Mouse (Mus musculus) hindbrain, embryonic 13.5 days (tissue): Measurements from ENCODE around the gene Tymp. TPM values are rescaled to one million over a fixed set of nuclear protein-coding genes. Genes with fewer than 3 reads are reported as not detected.

ENCODE experiments used
- ATAC-seq: fragments of 200-750 bp; cut with Nextera tagmentation; 2 replicates; pipeline ENCODE4 v1.8.0; 2017; ENCODE audit warnings: moderate TSS enrichment; ENCODE audit not compliant: low FRiP score
- H3K27ac ChIP-seq: fragments of 300-500 bp; sonication (generic); 2 replicates; pipeline ENCODE4 v1.5.1; 2015; ENCODE audit warnings: inconsistent platforms, mild to moderate bottlenecking, moderate library complexity
- H3K27me3 ChIP-seq: fragments of 300-500 bp; sonication (generic); 2 replicates; pipeline ENCODE4 v1.6.1; 2015; ENCODE audit warnings: mild to moderate bottlenecking, inconsistent platforms
- H3K36me3 ChIP-seq: fragments of 300-500 bp; sonication (generic); 2 replicates; pipeline ENCODE4 v1.6.1; 2015; ENCODE audit warnings: mild to moderate bottlenecking, inconsistent platforms
- H3K4me1 ChIP-seq: fragments of 300-500 bp; sonication (generic); replicated peaks from 2 replicates; pipeline ENCODE4 v1.6.1; 2015; ENCODE audit warnings: inconsistent platforms
- H3K4me2 ChIP-seq: fragments of 300-500 bp; sonication (generic); 2 replicates; pipeline ENCODE4 v1.6.1; 2015; ENCODE audit warnings: inconsistent platforms, mild to moderate bottlenecking, moderate library complexity
- H3K4me3 ChIP-seq: fragments of 300-500 bp; sonication (generic); 2 replicates; pipeline ENCODE4 v1.5.1; 2015; ENCODE audit warnings: mild to moderate bottlenecking, inconsistent platforms
- H3K9ac ChIP-seq: fragments of 300-500 bp; sonication (generic); 2 replicates; pipeline ENCODE4 v1.6.1; 2015; ENCODE audit warnings: mild to moderate bottlenecking, inconsistent platforms
- H3K9me3 ChIP-seq: fragments of 300-500 bp; sonication (generic); 2 replicates; pipeline ENCODE4 v1.6.1; 2016; ENCODE audit warnings: inconsistent platforms
- WGBS: fragments of 180-500 bp; shearing (Covaris S2); methylation state at CpG from one replicate; pipeline ENCODE4 v1.1.7; 2015; 5-methylcytosine and 5-hydroxymethylcytosine counted together
- polyA plus RNA-seq: library from polyadenylated mRNA; unstranded; fragments of >200 nt; fragmentation: Nextera tagmentation; extraction: Ambion mirVana; gene quantifications from 2 replicates; pipeline ENCODE4 v1.2.1, GENCODE M21; 2015

The Tymp gene
- polyA plus RNA-seq, 1 experiment from 2014 or later, result 2.4 TPM

GRCm38 (mm10) chr15:89372536-89372935 is 4.3 kb downstream of the Tymp start:
- WGBS, result 86% methylated on average over 7 of the region's 7 CpGs
- H3K9me3 ChIP-seq, result no peaks in the 10 kb centered on the region
- peak overlapping the region; percentile 68 for H3K4me3 ChIP-seq
- ATAC-seq, result no peak
- peak overlapping the region; percentile 87 for H3K9ac ChIP-seq
- H3K27me3 ChIP-seq, result peaks cover 18% of the 10 kb centered on the region
- peak overlapping the region; percentile 96 for H3K27ac ChIP-seq
- H3K4me1 ChIP-seq, result peaks cover 25% of the 10 kb centered on the region
- peaks cover 53% of the 10 kb centered on the region for H3K36me3 ChIP-seq
- H3K4me2 ChIP-seq, result peak overlapping the region; percentile 86

GRCm38 (mm10) chr15:89372068-89372467 is 4.8 kb downstream of the Tymp start:
- no peak overlapping the region for H3K4me3 ChIP-seq
- ATAC-seq, result no peak
- H3K36me3 ChIP-seq, result peaks cover 58% of the 10 kb centered on the region
- H3K4me2 ChIP-seq, result no peak overlapping the region
- no peak overlapping the region for H3K27ac ChIP-seq
- WGBS, result 90% methylated on average over 13 of the region's 13 CpGs
- no peak overlapping the region for H3K9ac ChIP-seq
- H3K27me3 ChIP-seq, result peaks cover 13% of the 10 kb centered on the region
- peaks cover 22% of the 10 kb centered on the region for H3K4me1 ChIP-seq
- H3K9me3 ChIP-seq, result no peaks in the 10 kb centered on the region

- WGBS, result 96% methylated on average over 4 of the region's 4 CpGs
- Histone ChIP-seq H3K4me3 (no peak overlapping the region), H3K27ac (no peak overlapping the region), H3K36me3 (peaks cover 98% of the 10 kb centered on the region), H3K4me1 (no peaks in the 10 kb centered on the region), H3K4me2 (no peak overlapping the region), H3K9me3 (no peaks in the 10 kb centered on the region), H3K9ac (no peak overlapping the region), H3K27me3 (no peaks in the 10 kb centered on the region)
- ATAC-seq, result no peak
Observed at GRCm38 (mm10) chr15:89365141-89365551, 11.7 kb downstream of the Tymp start.

GRCm38 (mm10) chr15:89363051-89363450 is 13.8 kb downstream of the Tymp start:
- Histone ChIP-seq H3K36me3 (peaks cover 80% of the 10 kb centered on the region), H3K4me2 (no peak overlapping the region), H3K4me3 (no peak overlapping the region), H3K9ac (no peak overlapping the region), H3K9me3 (no peaks in the 10 kb centered on the region), H3K27me3 (no peaks in the 10 kb centered on the region), H3K4me1 (peaks cover 12% of the 10 kb centered on the region), H3K27ac (no peak overlapping the region)
- no peak for ATAC-seq
- 97% methylated on average over 7 of the region's 7 CpGs for WGBS

- no peaks in the 10 kb centered on the region for H3K9me3 ChIP-seq
- 88% methylated on average over 3 of the region's 3 CpGs for WGBS
- H3K27ac ChIP-seq, result no peak overlapping the region
- no peak overlapping the region for H3K4me2 ChIP-seq
- H3K27me3 ChIP-seq, result no peaks in the 10 kb centered on the region
- H3K36me3 ChIP-seq, result peaks cover 39% of the 10 kb centered on the region
- peaks cover 42% of the 10 kb centered on the region for H3K4me1 ChIP-seq
- no peak overlapping the region for H3K9ac ChIP-seq
- ATAC-seq, result no peak
- no peak overlapping the region for H3K4me3 ChIP-seq
Observed at GRCm38 (mm10) chr15:89358784-89359183, 18.1 kb downstream of the Tymp start.

GRCm38 (mm10) chr15:89356372-89356771 is 20.5 kb downstream of the Tymp start:
- ATAC-seq, result peak; percentile 13; the same call in 1 of the 2 replicates
- Histone ChIP-seq H3K36me3 (peaks cover 41% of the 10 kb centered on the region), H3K4me1 (peaks cover 42% of the 10 kb centered on the region), H3K4me3 (peak overlapping the region; percentile 67), H3K27ac (peak overlapping the region; percentile 81), H3K27me3 (no peaks in the 10 kb centered on the region), H3K4me2 (peak overlapping the region; percentile 87), H3K9ac (peak overlapping the region; percentile 83), H3K9me3 (no peaks in the 10 kb centered on the region)
- WGBS, result under 1% methylated on average over 15 of the region's 15 CpGs

GRCm38 (mm10) chr15:89355241-89356187 is 21.3 kb downstream of the Tymp start, which contains the start of the genes Lmf2 and Ncaph2:
Gene Lmf2, minus strand, starts transcription at chr15:89355659.
Gene Ncaph2, plus strand, starts transcription at chr15:89355719.
- under 1% methylated on average over 60 of the region's 64 CpGs for WGBS
- Histone ChIP-seq H3K27ac (peak within 1 kb of the TSS; percentile 81), H3K9me3 (no peaks in the 10 kb centered on the region), H3K9ac (peak within 1 kb of the TSS; percentile 83), H3K27me3 (no peaks in the 10 kb centered on the region), H3K36me3 (peaks cover 41% of the 10 kb centered on the region), H3K4me2 (peak within 1 kb of the TSS; percentile 87), H3K4me1 (peaks cover 42% of the 10 kb centered on the region), H3K4me3 (peak within 1 kb of the TSS; percentile 67)
- peak; percentile 94 for ATAC-seq

GRCm38 (mm10) chr15:89354455-89354854 is 22.4 kb downstream of the Tymp start:
- 90% methylated on average over 7 of the region's 7 CpGs for WGBS
- ATAC-seq, result no peak
- peak overlapping the region; percentile 61 for H3K4me2 ChIP-seq
- H3K9me3 ChIP-seq, result no peaks in the 10 kb centered on the region
- no peaks in the 10 kb centered on the region for H3K27me3 ChIP-seq
- H3K4me1 ChIP-seq, result peaks cover 42% of the 10 kb centered on the region
- peak overlapping the region; percentile 67 for H3K4me3 ChIP-seq
- H3K9ac ChIP-seq, result peak overlapping the region; percentile 83
- H3K27ac ChIP-seq, result no peak overlapping the region
- H3K36me3 ChIP-seq, result peaks cover 41% of the 10 kb centered on the region

GRCm38 (mm10) chr15:89353837-89354236 is 23.0 kb downstream of the Tymp start:
- 0 out of 2 replicates have a peak overlapping the region, but pooled peaks have one; percentile 83 for H3K9ac ChIP-seq
- H3K9me3 ChIP-seq, result no peaks in the 10 kb centered on the region
- no peak overlapping the region for H3K27ac ChIP-seq
- peaks cover 41% of the 10 kb centered on the region for H3K36me3 ChIP-seq
- no peak for ATAC-seq
- H3K4me3 ChIP-seq, result 0 out of 2 replicates have a peak overlapping the region, but pooled peaks have one; percentile 67
- 0 out of 2 replicates have a peak overlapping the region, but pooled peaks have one; percentile 61 for H3K4me2 ChIP-seq
- WGBS, result 95% methylated on average over 16 of the region's 16 CpGs
- no peaks in the 10 kb centered on the region for H3K27me3 ChIP-seq
- H3K4me1 ChIP-seq, result peaks cover 38% of the 10 kb centered on the region

- Histone ChIP-seq H3K4me3 (no peak overlapping the region), H3K9ac (no peak overlapping the region), H3K4me2 (no peak overlapping the region), H3K36me3 (peaks cover 41% of the 10 kb centered on the region), H3K27ac (no peak overlapping the region), H3K4me1 (peaks cover 28% of the 10 kb centered on the region), H3K9me3 (no peaks in the 10 kb centered on the region), H3K27me3 (no peaks in the 10 kb centered on the region)
- 94% methylated on average over 12 of the region's 12 CpGs for WGBS
- no peak for ATAC-seq
Observed at GRCm38 (mm10) chr15:89352795-89353194, 24.0 kb downstream of the Tymp start.

- Histone ChIP-seq H3K4me2 (no peak overlapping the region), H3K4me1 (peaks cover 22% of the 10 kb centered on the region), H3K9ac (no peak overlapping the region), H3K27me3 (no peaks in the 10 kb centered on the region), H3K27ac (no peak overlapping the region), H3K4me3 (no peak overlapping the region), H3K36me3 (peaks cover 41% of the 10 kb centered on the region), H3K9me3 (no peaks in the 10 kb centered on the region)
- WGBS, result 97% methylated on average over 14 of the region's 14 CpGs
- ATAC-seq, result no peak
Observed at GRCm38 (mm10) chr15:89352054-89352453, 24.8 kb downstream of the Tymp start.

- Histone ChIP-seq H3K9me3 (no peaks in the 10 kb centered on the region), H3K27ac (no peak overlapping the region), H3K9ac (no peak overlapping the region), H3K4me1 (peaks cover 14% of the 10 kb centered on the region), H3K4me3 (no peak overlapping the region), H3K27me3 (no peaks in the 10 kb centered on the region), H3K36me3 (peaks cover 41% of the 10 kb centered on the region), H3K4me2 (no peak overlapping the region)
- 93% methylated on average over 15 of the region's 15 CpGs for WGBS
- ATAC-seq, result no peak
Observed at GRCm38 (mm10) chr15:89351302-89351701, 25.5 kb downstream of the Tymp start.
